Mouse (Mus musculus) lung, postnatal 14 days (tissue): ENCODE measurements around the gene Sardh.

Experiments
- DNase-seq: peaks from one replicate; pipeline ENCODE4 v3.0.0; 2021

The Sardh gene

DNA sequence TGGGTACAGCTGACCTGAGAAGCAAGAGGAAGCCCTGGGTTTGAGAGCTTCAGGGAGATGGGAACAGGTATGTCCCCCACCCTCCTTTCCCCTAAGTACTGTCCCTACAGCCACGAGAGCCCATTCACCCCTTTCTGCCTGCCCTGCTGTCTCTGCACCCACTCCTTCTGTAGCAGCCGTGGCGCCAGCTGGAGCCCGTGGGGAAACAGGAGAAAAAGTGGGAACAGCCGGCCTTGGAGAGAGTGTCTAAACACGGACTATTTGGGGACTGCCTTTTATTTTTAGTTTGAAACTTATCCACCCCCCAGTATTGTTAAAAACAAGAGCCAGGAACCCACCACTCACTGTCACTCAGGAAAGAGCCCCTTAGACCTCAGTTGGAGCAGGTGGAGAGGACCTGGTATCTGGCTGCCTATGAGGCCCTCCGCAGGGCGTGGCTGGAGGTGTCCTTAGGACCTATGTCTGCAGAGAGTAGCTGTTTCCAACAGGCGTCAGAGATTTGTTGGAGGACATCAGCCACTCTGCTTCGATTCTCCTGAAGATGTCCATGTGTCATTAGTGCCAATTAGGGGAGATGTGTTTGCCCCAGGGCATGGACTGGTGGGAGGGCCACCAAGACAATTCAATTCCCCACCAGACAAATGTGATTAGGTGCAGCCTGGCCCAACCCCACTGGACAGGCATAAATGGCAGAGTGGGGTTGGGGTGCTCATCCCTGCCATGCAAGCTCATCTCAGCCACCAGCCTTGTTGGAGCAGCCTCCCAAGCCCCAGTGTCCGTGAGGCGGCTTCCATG is 83.1 kb downstream of the Sardh start, which contains the start of gene Dbh:
Gene Dbh, plus strand, starts transcription at position 438 of the 795 bp plus-strand sequence.
- DNase-seq: no peak

GRCm38 (mm10) chr2:27163851-27164250 is 84.3 kb downstream of the Sardh start:
- no peak for DNase-seq

- DNase-seq: no peak
Observed at GRCm38 (mm10) chr2:27162656-27163055, 85.5 kb downstream of the Sardh start.

- DNase-seq: no peak
Observed at GRCm38 (mm10) chr2:27161526-27161925, 86.6 kb downstream of the Sardh start.

GRCm38 (mm10) chr2:27156596-27156995 is 91.5 kb downstream of the Sardh start:
- no peak for DNase-seq

DNA sequence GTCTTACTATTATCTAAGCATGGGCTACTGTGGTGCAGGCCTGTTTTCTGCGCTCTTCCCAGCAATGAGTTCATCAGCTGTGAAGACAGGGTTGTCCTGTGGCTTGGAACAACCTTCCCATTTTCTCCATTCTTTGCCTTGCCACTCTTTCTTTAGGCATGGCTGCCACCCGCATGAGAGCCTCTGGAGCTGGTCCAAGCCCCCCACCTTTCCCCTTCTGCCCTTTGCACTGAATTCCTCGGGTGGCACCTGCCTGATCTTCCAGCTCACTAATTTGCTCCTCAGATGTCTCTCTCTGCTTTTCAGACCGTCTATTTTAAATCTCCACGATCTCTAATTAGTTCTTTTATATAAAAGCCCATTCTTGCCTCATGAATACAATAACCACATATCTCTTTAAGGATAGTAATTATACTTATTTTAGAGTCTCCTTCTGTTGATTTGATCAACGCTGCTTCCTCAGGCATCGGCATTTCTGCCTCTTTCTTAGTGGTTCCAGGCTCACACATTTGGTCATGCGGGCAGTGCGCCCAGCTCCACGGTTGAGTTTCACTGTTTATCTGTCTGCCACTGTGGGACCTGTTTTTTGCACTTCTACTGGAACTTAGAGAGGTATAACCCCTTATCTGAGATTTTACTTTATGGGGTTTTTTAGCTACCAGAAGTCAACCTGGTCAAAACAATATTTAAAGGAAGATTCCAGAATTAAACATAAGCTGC is 93.5 kb downstream of the Sardh start:
- DNase-seq: no peak

- DNase-seq: no peak
Observed at GRCm38 (mm10) chr2:27149457-27149856, 98.7 kb downstream of the Sardh start.

GRCm38 (mm10) chr2:27146840-27147239 is 101.3 kb downstream of the Sardh start:
- no peak for DNase-seq

DNA sequence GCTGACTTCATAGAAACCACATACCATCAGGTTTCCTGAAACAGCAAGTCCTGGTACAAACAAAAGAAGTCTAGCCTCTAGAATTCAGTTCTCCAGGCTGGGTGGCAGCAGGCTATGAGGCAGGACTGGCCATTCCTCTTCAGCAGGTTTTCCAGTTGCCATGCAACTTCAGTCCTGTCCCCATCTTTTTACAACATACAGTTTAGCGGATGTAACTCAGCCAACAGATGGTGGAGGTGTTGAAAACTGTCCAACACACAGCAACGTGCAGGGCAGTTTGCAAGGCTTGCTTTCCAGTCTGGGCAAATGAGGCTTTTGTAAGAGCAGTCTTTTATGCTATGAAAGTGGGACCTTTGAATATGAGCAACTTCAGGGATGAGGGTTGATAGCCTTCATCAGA is 103.2 kb downstream of the Sardh start:
- DNase-seq: no peak

GRCm38 (mm10) chr2:27141950-27142693 is 106.0 kb downstream of the Sardh start, which contains the start of gene Fam163b:
TSS of gene Fam163b (minus strand) at chr2:27142491.
- peak; percentile 39 for DNase-seq
